Mouse (Mus musculus) kidney, embryonic 14.5 days (tissue): ENCODE measurements around the gene Tns4. TPM values are rescaled to one million over a fixed set of nuclear protein-coding genes. Genes with fewer than 3 reads are reported as not detected.

Experiments
- ATAC-seq: fragments of 200-750 bp; cut with Nextera tagmentation; 2 replicates; pipeline ENCODE4 v1.8.0; 2017; ENCODE audit warnings: moderate number of reproducible peaks, mild to moderate bottlenecking, moderate TSS enrichment, moderate library complexity; ENCODE audit not compliant: low FRiP score, low TSS enrichment
- H3K27ac ChIP-seq: fragments of 300-500 bp; sonication (generic); 2 replicates; pipeline ENCODE4 v1.5.1; 2014; ENCODE audit warnings: low read depth, mild to moderate bottlenecking, low read length, moderate library complexity, mixed read lengths
- H3K27me3 ChIP-seq: fragments of 300-500 bp; sonication (generic); 2 replicates; pipeline ENCODE4 v1.6.1; 2014; ENCODE audit warnings: mild to moderate bottlenecking, low read length; ENCODE audit not compliant: control insufficient read depth, insufficient read depth
- H3K36me3 ChIP-seq: fragments of 300-500 bp; sonication (generic); 2 replicates; pipeline ENCODE4 v1.6.1; 2014; ENCODE audit warnings: low read length, mixed read lengths; ENCODE audit not compliant: control insufficient read depth, insufficient read depth
- H3K4me1 ChIP-seq: fragments of 300-500 bp; sonication (generic); 2 replicates; pipeline ENCODE4 v1.6.1; 2014; ENCODE audit warnings: low read length, mixed read lengths; ENCODE audit not compliant: control insufficient read depth, insufficient read depth
- H3K4me2 ChIP-seq: fragments of 300-500 bp; sonication (generic); replicated peaks from 2 replicates; pipeline ENCODE4 v1.6.1; 2014; ENCODE audit warnings: low read depth, mild to moderate bottlenecking, low read length
- H3K4me3 ChIP-seq: fragments of 300-500 bp; sonication (generic); 2 replicates; pipeline ENCODE4 v1.5.1; 2014; ENCODE audit warnings: mild to moderate bottlenecking, low read length
- H3K9ac ChIP-seq: fragments of 300-500 bp; sonication (generic); 2 replicates; pipeline ENCODE4 v1.6.1; 2014; ENCODE audit warnings: low read depth, mild to moderate bottlenecking, low read length, moderate library complexity
- H3K9me3 ChIP-seq: fragments of 300-500 bp; sonication (generic); 2 replicates; pipeline ENCODE4 v1.6.1; 2016; ENCODE audit warnings: low read length; ENCODE audit not compliant: control insufficient read depth
- WGBS: fragments of 180-500 bp; shearing (Covaris S2); extraction: QIAGEN DNeasy Blood & Tissue Kit; methylation state at CpG from one replicate; pipeline ENCODE4 v1.1.7; 2014; 5-methylcytosine and 5-hydroxymethylcytosine counted together
- polyA plus RNA-seq: library from polyadenylated mRNA; unstranded; fragments of >200 nt; fragmentation: Nextera tagmentation; extraction: Ambion mirVana; gene quantifications from 2 replicates; pipeline ENCODE4 v1.2.1, GENCODE M21; 2014

Tns4 gene
- polyA plus RNA-seq, 1 experiment from 2014 or later: 0.11 TPM

DNA sequence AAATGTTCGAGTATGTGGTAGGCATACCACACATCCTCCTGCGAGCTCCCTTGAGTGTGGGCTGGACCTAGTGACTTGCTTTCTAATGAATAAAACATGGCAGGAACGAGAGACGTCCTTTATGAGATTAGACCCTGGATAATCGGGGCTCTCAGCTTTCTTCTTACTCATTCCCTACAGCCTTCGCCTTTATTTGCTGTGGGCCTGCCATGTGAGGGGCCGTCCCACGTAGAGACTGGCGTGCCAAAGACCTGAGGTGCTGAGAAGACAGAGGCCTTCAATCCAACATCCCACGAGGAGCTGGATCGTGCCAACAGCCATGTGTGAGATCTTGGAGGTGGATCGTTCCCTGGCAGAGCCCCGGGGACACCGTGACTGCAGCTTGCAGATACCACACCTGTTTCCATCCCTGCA is 32.1 kb upstream of the Tns4 start:
- ATAC-seq: no peak
- Histone ChIP-seq H3K9ac (no peak overlapping the region), H3K27ac (no peak overlapping the region)

DNA sequence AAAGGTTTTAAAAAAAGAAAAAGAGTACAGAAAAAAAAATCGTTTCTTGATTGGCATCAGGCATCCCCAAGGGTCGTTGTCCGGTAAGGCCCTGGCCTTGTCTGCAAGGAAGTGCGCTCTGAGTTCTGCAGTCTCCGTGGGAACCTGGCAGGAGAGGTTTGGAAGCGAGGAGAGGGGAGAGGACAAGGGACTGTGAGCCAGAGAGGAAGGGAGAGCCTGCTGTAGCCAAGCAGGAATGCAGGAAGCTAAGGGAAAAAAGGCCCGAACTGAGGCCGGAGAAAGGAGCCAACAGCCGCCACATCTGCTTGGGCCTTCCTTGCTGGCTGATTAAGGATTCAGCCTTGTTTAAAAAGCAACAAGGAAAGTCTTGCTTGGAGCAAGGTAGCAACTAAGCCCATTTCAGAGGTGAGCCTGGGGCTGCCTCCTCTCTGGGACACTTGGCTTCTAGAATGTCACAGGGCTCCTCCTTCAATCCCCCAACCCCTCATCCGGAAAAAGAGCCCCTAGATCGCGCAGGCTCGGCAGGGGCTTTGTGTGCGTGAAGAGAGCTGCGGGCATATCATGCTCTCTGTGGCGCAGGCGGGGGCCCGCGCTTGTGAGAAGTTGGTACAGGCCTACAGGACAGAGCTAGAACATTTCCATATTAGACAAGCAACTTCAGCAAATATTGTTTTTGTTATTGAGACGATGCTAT is 31.6 kb upstream of the Tns4 start:
- Histone ChIP-seq H3K9ac (peak overlapping the region; percentile 14; the same call in 1 of the 2 replicates), H3K4me1 (peaks cover 12% of the 10 kb centered on the region; the same call in 1 of the 2 replicates), H3K4me2 (no peak overlapping the region), H3K36me3 (no peaks in the 10 kb centered on the region), H3K4me3 (no peak overlapping the region), H3K27me3 (no peaks in the 10 kb centered on the region), H3K9me3 (no peaks in the 10 kb centered on the region), H3K27ac (no peak overlapping the region)
- 48% methylated on average over 20 of the region's 20 CpGs for WGBS
- ATAC-seq: no peak

More for the DNA sequence above, 32.1 kb upstream of the Tns4 start:
- Histone ChIP-seq H3K4me3 (no peak overlapping the region), H3K36me3 (no peaks in the 10 kb centered on the region), H3K9me3 (no peaks in the 10 kb centered on the region), H3K27me3 (no peaks in the 10 kb centered on the region), H3K4me2 (no peak overlapping the region), H3K4me1 (peaks cover 12% of the 10 kb centered on the region; the same call in 1 of the 2 replicates)
- 63% methylated on average over 14 of the region's 14 CpGs for WGBS

DNA sequence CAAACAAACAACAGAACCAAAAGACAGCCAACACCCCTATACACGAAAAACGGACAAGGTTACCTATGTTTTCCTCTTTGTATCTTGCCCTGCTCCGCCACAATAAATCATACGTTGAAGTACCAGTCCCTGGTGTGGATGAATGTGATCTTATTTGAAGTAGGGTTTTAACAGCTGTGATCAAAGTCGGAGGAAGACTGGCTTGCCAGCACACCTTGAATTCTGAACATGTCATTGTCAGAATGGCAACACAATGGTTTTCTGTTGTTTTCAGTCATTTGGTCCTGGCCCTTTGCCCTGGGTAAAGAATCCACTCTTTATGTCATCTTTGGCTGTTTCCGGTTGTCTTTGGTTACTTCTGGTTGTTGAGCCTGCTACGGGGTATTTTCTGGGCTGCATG is 29.9 kb upstream of the Tns4 start:
- H3K9me3 ChIP-seq: no peaks in the 10 kb centered on the region
- H3K4me3 ChIP-seq: no peak overlapping the region
- no peak overlapping the region for H3K27ac ChIP-seq
- H3K27me3 ChIP-seq: no peaks in the 10 kb centered on the region
- no peaks in the 10 kb centered on the region for H3K36me3 ChIP-seq
- WGBS: 85% methylated on average over 7 of the region's 7 CpGs
- no peak for ATAC-seq
- H3K4me1 ChIP-seq: 0 out of 2 replicates have a peak, but pooled peaks cover 5% of the 10 kb centered on the region
- H3K4me2 ChIP-seq: no peak overlapping the region
- H3K9ac ChIP-seq: no peak overlapping the region

DNA sequence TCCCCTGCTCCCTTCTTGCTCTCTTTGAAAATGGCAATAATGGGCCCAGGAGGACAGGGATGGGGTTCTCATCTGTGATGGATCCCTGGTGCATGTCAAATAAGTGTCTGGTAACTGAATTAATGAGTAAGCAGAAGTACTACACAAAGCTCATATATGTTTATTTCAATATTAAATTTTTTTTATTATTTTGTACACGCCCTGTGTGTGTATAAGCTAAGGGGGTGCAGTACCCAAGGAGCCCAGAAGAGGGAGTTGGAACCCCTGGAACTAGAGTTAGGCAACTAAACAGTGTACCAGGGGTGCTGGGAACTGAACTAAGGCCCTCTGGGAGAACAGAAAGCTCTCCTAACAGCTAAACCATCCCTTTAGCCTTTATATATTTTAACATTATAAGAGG is 29.3 kb upstream of the Tns4 start:
- Histone ChIP-seq H3K4me3 (no peak overlapping the region), H3K36me3 (no peaks in the 10 kb centered on the region), H3K27me3 (no peaks in the 10 kb centered on the region), H3K4me2 (no peak overlapping the region), H3K9me3 (no peaks in the 10 kb centered on the region), H3K4me1 (0 out of 2 replicates have a peak, but pooled peaks cover 5% of the 10 kb centered on the region), H3K9ac (no peak overlapping the region), H3K27ac (no peak overlapping the region)
- 92% methylated on average over 1 of the region's 1 CpGs for WGBS
- ATAC-seq: no peak

DNA sequence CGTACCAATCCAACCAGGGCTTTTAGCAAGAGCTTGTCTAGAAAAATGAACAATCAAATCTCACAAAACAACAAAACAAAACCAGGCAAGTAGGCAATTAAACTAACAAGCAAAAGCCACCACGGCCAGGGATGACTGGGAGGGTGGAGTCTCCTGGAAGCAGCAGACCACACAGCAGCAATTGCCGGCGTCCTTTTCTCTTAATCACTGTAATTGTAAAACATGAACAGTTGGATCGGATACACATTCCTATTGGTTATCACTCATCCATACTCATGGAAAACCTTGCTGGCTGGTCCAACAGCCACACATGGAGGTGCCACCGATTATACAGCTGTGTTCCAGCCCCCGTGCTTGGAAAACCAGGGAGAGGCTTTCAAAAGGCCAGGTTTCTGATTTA is 28.8 kb upstream of the Tns4 start:
- Histone ChIP-seq H3K4me3 (no peak overlapping the region), H3K9ac (no peak overlapping the region), H3K27ac (no peak overlapping the region), H3K4me1 (peaks cover 9% of the 10 kb centered on the region; the same call in 1 of the 2 replicates), H3K27me3 (no peaks in the 10 kb centered on the region), H3K36me3 (no peaks in the 10 kb centered on the region), H3K4me2 (no peak overlapping the region), H3K9me3 (no peaks in the 10 kb centered on the region)
- no peak for ATAC-seq
- WGBS: 84% methylated on average over 7 of the region's 7 CpGs

DNA sequence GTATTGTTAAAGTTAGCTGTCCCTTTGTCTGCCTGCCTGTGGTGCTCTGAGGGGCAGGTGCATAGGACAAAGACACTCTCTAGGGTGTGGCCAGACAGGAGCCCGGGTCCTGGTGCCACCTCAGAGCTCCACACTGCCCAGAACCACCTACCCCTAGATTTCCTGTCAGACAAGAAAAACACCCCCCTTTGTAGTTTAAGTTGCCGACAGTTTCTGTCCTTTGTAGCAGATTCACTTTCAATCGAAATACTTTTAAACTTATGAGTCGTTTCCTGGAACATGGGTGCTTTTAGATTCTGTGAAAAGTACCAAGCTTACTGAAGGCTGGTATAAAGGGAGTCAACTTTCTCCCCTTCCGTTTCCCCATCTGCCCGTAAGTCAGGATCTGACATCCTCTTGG is 26.8 kb upstream of the Tns4 start:
- H3K9me3 ChIP-seq: no peaks in the 10 kb centered on the region
- ATAC-seq: no peak
- 81% methylated on average over 6 of the region's 6 CpGs for WGBS
- H3K27me3 ChIP-seq: no peaks in the 10 kb centered on the region
- H3K9ac ChIP-seq: no peak overlapping the region
- no peak overlapping the region for H3K4me3 ChIP-seq
- H3K4me2 ChIP-seq: no peak overlapping the region
- peaks cover 15% of the 10 kb centered on the region for H3K4me1 ChIP-seq
- H3K36me3 ChIP-seq: no peaks in the 10 kb centered on the region
- H3K27ac ChIP-seq: no peak overlapping the region

DNA sequence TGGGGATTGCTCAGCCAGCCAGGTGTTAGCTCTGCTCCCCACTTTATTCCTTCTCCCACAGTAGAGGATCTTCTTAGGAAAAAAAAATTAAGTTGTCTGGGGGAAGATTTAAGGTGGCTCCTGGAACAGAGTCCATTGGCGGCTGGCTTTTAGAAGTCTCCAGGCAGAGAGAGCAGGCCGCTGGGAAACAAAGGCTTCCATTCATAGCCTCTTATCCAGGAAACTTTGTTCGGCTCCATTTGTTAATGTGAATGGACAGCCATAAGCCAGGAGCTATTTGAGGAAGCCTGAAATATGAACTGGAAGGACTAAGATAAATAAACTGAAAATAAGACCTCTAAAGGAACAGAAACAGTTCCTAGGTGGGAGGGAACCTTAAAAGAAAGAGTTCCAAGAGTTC is 24.0 kb upstream of the Tns4 start:
- Histone ChIP-seq H3K27ac (peak overlapping the region; percentile 44), H3K4me3 (no peak overlapping the region), H3K4me2 (no peak overlapping the region), H3K9ac (no peak overlapping the region), H3K4me1 (peaks cover 13% of the 10 kb centered on the region), H3K9me3 (peaks cover 4% of the 10 kb centered on the region; the same call in 1 of the 2 replicates), H3K27me3 (no peaks in the 10 kb centered on the region), H3K36me3 (no peaks in the 10 kb centered on the region)
- peak; percentile 26; the same call in 1 of the 2 replicates for ATAC-seq
- WGBS: 2% methylated on average over 3 of the region's 3 CpGs

DNA sequence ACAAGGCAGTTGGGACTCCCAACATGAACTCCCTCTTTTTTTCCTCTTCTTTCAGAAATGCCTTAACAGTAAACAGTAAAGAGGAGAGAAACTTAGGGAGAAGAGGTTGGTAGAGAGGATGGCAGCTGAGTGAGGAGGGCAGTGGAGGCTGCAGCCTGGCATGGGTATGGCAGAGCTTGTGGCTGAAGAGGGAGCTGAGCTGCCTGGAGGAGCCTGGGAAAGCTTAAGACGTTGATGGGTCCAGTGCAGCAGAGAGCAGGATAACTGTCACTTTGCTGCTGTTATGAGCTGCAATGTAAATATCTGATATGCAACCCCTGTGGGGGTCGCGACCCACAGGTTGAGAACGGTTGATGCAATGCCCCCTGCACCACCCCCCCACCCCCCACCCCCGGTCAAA is 23.6 kb upstream of the Tns4 start:
- Histone ChIP-seq H3K4me1 (peaks cover 13% of the 10 kb centered on the region), H3K4me2 (no peak overlapping the region), H3K27ac (peak overlapping the region; percentile 44), H3K9me3 (peaks cover 4% of the 10 kb centered on the region; the same call in 1 of the 2 replicates), H3K36me3 (no peaks in the 10 kb centered on the region), H3K9ac (no peak overlapping the region), H3K27me3 (no peaks in the 10 kb centered on the region), H3K4me3 (no peak overlapping the region)
- ATAC-seq: no peak
- WGBS: 31% methylated on average over 5 of the region's 5 CpGs

DNA sequence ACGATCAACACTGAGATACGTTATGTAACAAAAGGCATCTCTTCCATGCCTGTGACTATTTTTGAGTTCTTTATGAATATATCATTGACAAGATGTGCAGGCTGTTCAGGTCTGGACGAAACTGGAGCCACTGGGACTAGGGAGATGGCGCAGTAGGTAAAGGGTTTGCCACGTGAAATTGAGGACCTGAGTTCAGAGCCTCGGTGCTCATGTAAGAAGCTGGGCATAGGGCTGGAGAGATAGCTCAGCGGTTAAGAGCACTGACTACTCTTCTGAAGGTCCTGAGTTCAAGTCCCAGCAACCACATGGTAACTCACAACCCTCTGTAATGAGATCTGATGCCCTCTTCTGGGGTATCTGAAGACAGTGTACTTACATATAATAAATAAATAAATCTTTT is 22.5 kb upstream of the Tns4 start:
- 80% methylated on average over 7 of the region's 7 CpGs for WGBS
- ATAC-seq: no peak
- peaks cover 4% of the 10 kb centered on the region; the same call in 1 of the 2 replicates for H3K9me3 ChIP-seq

More for the DNA sequence above, 22.5 kb upstream of the Tns4 start:
- Histone ChIP-seq H3K27me3 (no peaks in the 10 kb centered on the region), H3K36me3 (no peaks in the 10 kb centered on the region), H3K9ac (no peak overlapping the region), H3K27ac (no peak overlapping the region), H3K4me1 (peaks cover 18% of the 10 kb centered on the region), H3K4me3 (no peak overlapping the region), H3K4me2 (no peak overlapping the region)
